Comparison of ENCODE assay signal across 15 mouse cellular contexts in the genomic region with DNA sequence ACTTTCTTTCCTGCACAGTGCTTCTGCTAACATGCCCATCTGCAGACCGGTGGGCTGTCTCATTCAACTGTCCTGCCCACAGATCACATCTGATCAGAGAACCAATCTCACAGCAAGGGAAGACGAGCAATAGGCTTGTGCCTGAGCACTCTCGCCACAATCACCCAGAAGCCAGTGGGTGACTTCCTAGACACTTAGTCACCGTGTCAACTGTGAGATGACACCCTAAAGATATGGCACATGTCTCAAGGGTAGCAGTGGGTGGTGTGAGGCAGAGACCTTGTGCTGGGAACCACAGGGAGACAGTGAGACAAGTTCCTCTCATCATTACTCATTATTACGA. TPM values are rescaled to one million over a fixed set of nuclear protein-coding genes. Genes with fewer than 3 reads are reported as not detected.
A peak's percentile ranks its signal among the peaks of the same experiment; 100 is the strongest.
DNase-seq lines count a peak whose midpoint lies in the region; TF ChIP-seq lines count a peak whose summit lies in the region.
"Had no signal": no experiment of that assay in that cellular context is flagged by ENCODE, and none has a peak within 500 bp of the region (broad histone marks: within the 10 kb centered on the region; RNA-seq: fewer than 3 reads in every experiment).

No protein-coding gene starts in this region.

- H3K9me3 ChIP-seq in megakaryocyte, embryonic 14.5 days, result peaks cover 10% of the 10 kb centered on the region

- H3K4me3 ChIP-seq in bone marrow macrophage, adult 2 months (ENCODE audit: insufficient read depth, low read length), result no peak overlapping the region
- peak overlapping the region; percentile 75 for H3K4me3 ChIP-seq in megakaryocyte, embryonic 14.5 days (replicated peaks)

- no peak for TF ChIP-seq POLR2A in bone marrow macrophage, adult 2 months (IDR thresholded peaks at IDR 0.05; ENCODE audit: borderline replicate concordance, low read depth, low read length)

- H3K27me3 ChIP-seq in megakaryocyte, embryonic 14.5 days (replicated peaks), result no peaks in the 10 kb centered on the region

- peaks cover 4% of the 10 kb centered on the region for H3K36me3 ChIP-seq in megakaryocyte, embryonic 14.5 days (replicated peaks; ENCODE audit: low read length)

- peak overlapping the region; percentile 0; the same call in 1 of the 2 replicates for H3K27ac ChIP-seq in bone marrow macrophage, adult 2 months (ENCODE audit: insufficient read depth, low read depth, low read length)
- H3K27ac ChIP-seq: hindbrain, postnatal 0 days had no signal

- DNase-seq in right cerebral cortex, adult 18-20 months, result peak; percentile 28
- no peak for DNase-seq in right cerebral cortex, postnatal 4 days
- no peak for DNase-seq in cerebellum, postnatal 4 days (ENCODE audit: low spot score in 2 of 2)
- DNase-seq in heart, adult 8-10 months (ENCODE audit: low spot score), result no peak
- DNase-seq in neural tube, embryonic 10.5 days (ENCODE audit: extremely low spot score, low spot score), result no peak
- DNase-seq: cerebellum, postnatal 25 days; gastrocnemius, postnatal 14 days; heart, postnatal 10 days; kidney, postnatal 10 days; lung, embryonic 14.5 days; right cerebral cortex, postnatal 25 days; thymus, postnatal 14 days had no signal

- peaks cover 28% of the 10 kb centered on the region for H3K4me1 ChIP-seq in bone marrow macrophage, adult 2 months (ENCODE audit: control insufficient read depth, insufficient read depth, low read length)
- peaks cover 43% of the 10 kb centered on the region for H3K4me1 ChIP-seq in megakaryocyte, embryonic 14.5 days

- TF ChIP-seq CTCF in bone marrow macrophage, adult 2 months (IDR thresholded peaks at IDR 0.05; ENCODE audit: low read depth, low read length), result no peak

RNA-seq across cellular contexts. Expression of a gene that starts 10.0 kb away (rescaled TPM):
- polyA plus RNA-seq in bone marrow macrophage, adult 2 months (2012; ENCODE audit: insufficient read depth, insufficient read length, missing spikeins), result 17.6 and 23.6 TPM in 2 replicates
- polyA plus RNA-seq in megakaryocyte, embryonic 14.5 days (2012; ENCODE audit: insufficient read depth, low replicate concordance), result 8.7 and 11.2 TPM in 2 replicates
- 1 to 10 TPM; 2.4 to 5.1 (median 3.0) TPM for total RNA-seq in heart, adult 8-10 months (2022)

RNA-seq across cellular contexts. Expression of a gene that starts 40.5 kb away (rescaled TPM):
- polyA plus RNA-seq in bone marrow macrophage, adult 2 months (2012; ENCODE audit: insufficient read depth, insufficient read length, missing spikeins), result not detected in 2 replicates
- 1.1 TPM in 1 of 2 replicates, not detected in the other for polyA plus RNA-seq in megakaryocyte, embryonic 14.5 days (2012; ENCODE audit: insufficient read depth, low replicate concordance)
- not detected for total RNA-seq in heart, adult 8-10 months (2022)
